Mouse (Mus musculus) intestine, embryonic 14.5 days (tissue): ENCODE measurements around the gene Rgs9bp. TPM values are rescaled to one million over a fixed set of nuclear protein-coding genes. Genes with fewer than 3 reads are reported as not detected.
"Not testable (repeated sequence)": the region's sequence is repeated elsewhere in the genome, so short reads cannot be mapped to it uniquely, and the experiment has no call there.

Experiments used
- ATAC-seq: fragments of 200-750 bp; cut with Nextera tagmentation; replicated peaks from 2 replicates; pipeline ENCODE4 v1.8.0; 2017; ENCODE audit warnings: low read depth, moderate number of reproducible peaks, moderate TSS enrichment, moderate library complexity; ENCODE audit not compliant: low FRiP score, low TSS enrichment
- DNase-seq: peaks from one replicate; pipeline ENCODE4 v3.0.0-alpha.2; 2018; ENCODE audit warnings: low spot score
- H3K27ac ChIP-seq: fragments of 300-500 bp; sonication (generic); 2 replicates; pipeline ENCODE4 v1.5.1; 2014; ENCODE audit warnings: low read depth, mild to moderate bottlenecking, control low read depth
- H3K27me3 ChIP-seq: fragments of 300-500 bp; sonication (generic); replicated peaks from 2 replicates; pipeline ENCODE4 v1.6.1; 2014; ENCODE audit warnings: low read length, control low read depth; ENCODE audit not compliant: control insufficient read depth, insufficient read depth
- H3K36me3 ChIP-seq: fragments of 300-500 bp; sonication (generic); 2 replicates; pipeline ENCODE4 v1.6.1; 2014; ENCODE audit warnings: low read length, control low read depth; ENCODE audit not compliant: control insufficient read depth, insufficient read depth
- H3K4me1 ChIP-seq: fragments of 300-500 bp; sonication (generic); replicated peaks from 2 replicates; pipeline ENCODE4 v1.6.1; 2014; ENCODE audit warnings: low read length, control low read depth, mixed read lengths; ENCODE audit not compliant: control insufficient read depth, insufficient read depth
- H3K4me2 ChIP-seq: fragments of 300-500 bp; sonication (generic); 2 replicates; pipeline ENCODE4 v1.6.1; 2014; ENCODE audit warnings: low read length
- H3K4me3 ChIP-seq: fragments of 300-500 bp; sonication (generic); 2 replicates; pipeline ENCODE4 v1.5.1; 2014; ENCODE audit warnings: low read depth, low read length, control low read depth, mixed read lengths
- H3K9ac ChIP-seq: fragments of 300-500 bp; sonication (generic); 2 replicates; pipeline ENCODE4 v1.6.1; 2014; ENCODE audit warnings: mild to moderate bottlenecking, low read length
- H3K9me3 ChIP-seq: fragments of 300-500 bp; sonication (generic); 2 replicates; pipeline ENCODE4 v1.6.1; 2016; ENCODE audit warnings: low read length, control low read depth; ENCODE audit not compliant: control insufficient read depth
- WGBS: fragments of 180-500 bp; shearing (Covaris S2); extraction: QIAGEN DNeasy Blood & Tissue Kit; methylation state at CpG from one replicate; pipeline ENCODE4 v1.1.7; 2014; 5-methylcytosine and 5-hydroxymethylcytosine counted together
- polyA plus RNA-seq: library from polyadenylated mRNA; unstranded; fragments of >200 nt; fragmentation: Nextera tagmentation; extraction: Ambion mirVana; gene quantifications from 2 replicates; pipeline ENCODE4 v1.2.1, GENCODE M21; 2014

Gene Rgs9bp
- polyA plus RNA-seq, 1 experiment from 2014 or later: 0.23 TPM

GRCm38 (mm10) chr7:35555224-35556204 lies 29.9 kb downstream of the Rgs9bp start:
- H3K4me3 ChIP-seq: peak overlapping the region; percentile 90
- whole genome bisulfite sequencing: under 1% methylated on average over 91 of the region's 93 CpGs
- peak overlapping the region; percentile 99 for H3K27ac ChIP-seq
- DNase-seq (peak; percentile 94), ATAC-seq (peak; percentile 92)
- peak overlapping the region; percentile 94 for H3K4me2 ChIP-seq
- H3K9ac ChIP-seq: peak overlapping the region; percentile 97
- no peaks in the 10 kb centered on the region for H3K9me3 ChIP-seq
- H3K27me3 ChIP-seq: no peaks in the 10 kb centered on the region
- peaks cover 16% of the 10 kb centered on the region for H3K4me1 ChIP-seq
- H3K36me3 ChIP-seq: peaks cover 12% of the 10 kb centered on the region

GRCm38 (mm10) chr7:35554605-35555175 lies 30.7 kb downstream of the Rgs9bp start:
- peak overlapping the region; percentile 90 for H3K4me3 ChIP-seq
- peaks cover 16% of the 10 kb centered on the region for H3K4me1 ChIP-seq
- ATAC-seq (peak; percentile 48; the same call in 1 of the 2 replicates), DNase-seq (peak; percentile 62)
- H3K27ac ChIP-seq: peak overlapping the region; percentile 99
- H3K9me3 ChIP-seq: no peaks in the 10 kb centered on the region
- peak overlapping the region; percentile 94 for H3K4me2 ChIP-seq
- no peaks in the 10 kb centered on the region for H3K27me3 ChIP-seq
- peak overlapping the region; percentile 97 for H3K9ac ChIP-seq
- peaks cover 20% of the 10 kb centered on the region for H3K36me3 ChIP-seq
- 2% methylated on average over 28 of the region's 28 CpGs for WGBS

- Histone ChIP-seq H3K27ac (no peak overlapping the region), H3K4me2 (peak overlapping the region; percentile 94), H3K27me3 (no peaks in the 10 kb centered on the region), H3K9ac (no peak overlapping the region), H3K36me3 (peaks cover 27% of the 10 kb centered on the region), H3K9me3 (no peaks in the 10 kb centered on the region), H3K4me3 (peak overlapping the region; percentile 90), H3K4me1 (peaks cover 16% of the 10 kb centered on the region)
- DNase-seq: no peak
- ATAC-seq: no peak
- 59% methylated on average over 10 of the region's 10 CpGs for WGBS
Measured at GRCm38 (mm10) chr7:35553751-35554604, 31.4 kb downstream of the Rgs9bp start.

GRCm38 (mm10) chr7:35545881-35546280 lies 39.5 kb downstream of the Rgs9bp start:
- H3K9ac ChIP-seq: no peak overlapping the region
- 31% methylated on average over 4 of the region's 4 CpGs for WGBS
- peaks cover 41% of the 10 kb centered on the region for H3K36me3 ChIP-seq
- no peak overlapping the region for H3K4me3 ChIP-seq
- H3K4me2 ChIP-seq: no peak overlapping the region
- H3K9me3 ChIP-seq: no peaks in the 10 kb centered on the region
- H3K27ac ChIP-seq: no peak overlapping the region
- H3K27me3 ChIP-seq: no peaks in the 10 kb centered on the region
- DNase-seq: peak; percentile 69
- ATAC-seq: 0 out of 2 replicates have a peak, but pooled peaks have one; percentile 19
- H3K4me1 ChIP-seq: no peaks in the 10 kb centered on the region

GRCm38 (mm10) chr7:35537562-35537961 lies 47.8 kb downstream of the Rgs9bp start, which contains the start of gene Tdrd12:
TSS of gene Tdrd12 (minus strand) at chr7:35537745.
- no peak within 1 kb of the TSS for H3K27ac ChIP-seq
- H3K4me2 ChIP-seq: no peak within 1 kb of the TSS
- H3K36me3 ChIP-seq: no peaks in the 10 kb centered on the region
- 94% methylated on average over 17 of the region's 17 CpGs for WGBS
- H3K27me3 ChIP-seq: no peaks in the 10 kb centered on the region
- DNase-seq (no peak), ATAC-seq (no peak)
- no peaks in the 10 kb centered on the region for H3K4me1 ChIP-seq
- H3K9ac ChIP-seq: no peak within 1 kb of the TSS
- no peak within 1 kb of the TSS for H3K4me3 ChIP-seq
- H3K9me3 ChIP-seq: no peaks in the 10 kb centered on the region

- Histone ChIP-seq H3K9ac (no peak overlapping the region), H3K27ac (no peak overlapping the region), H3K4me3 (no peak overlapping the region), H3K4me2 (no peak overlapping the region), H3K27me3 (no peaks in the 10 kb centered on the region), H3K4me1 (no peaks in the 10 kb centered on the region), H3K9me3 (no peaks in the 10 kb centered on the region), H3K36me3 (no peaks in the 10 kb centered on the region)
- ATAC-seq (no peak), DNase-seq (no peak)
- 50% methylated on average over 12 of the region's 12 CpGs for WGBS
Measured at GRCm38 (mm10) chr7:35535750-35536512, 49.5 kb downstream of the Rgs9bp start.

- not testable (repeated sequence) for H3K27ac ChIP-seq, H3K9me3 ChIP-seq, H3K4me2 ChIP-seq, H3K36me3 ChIP-seq, H3K27me3 ChIP-seq, H3K4me3 ChIP-seq, H3K4me1 ChIP-seq, ATAC-seq, H3K9ac ChIP-seq, DNase-seq
- 59% methylated on average over 1 of the region's 1 CpGs for WGBS
Measured at GRCm38 (mm10) chr7:35530544-35530943, 54.8 kb downstream of the Rgs9bp start.
